Mouse (Mus musculus) T-helper 1 cell (primary cell): Measurements from ENCODE around the gene Selenop.
"Not testable (repeated sequence)": the region's sequence is repeated elsewhere in the genome, so short reads cannot be mapped to it uniquely, and the experiment has no call there.

Experiments
- in situ Hi-C: fragments of 300-600 bp; cut with MboI, MseI; formaldehyde crosslinking; loops from one replicate; pipeline ENCODE4 v1.15.1; 2025; ENCODE audit warnings: high pct_unique_total_duplicates

Gene Selenop

DNA sequence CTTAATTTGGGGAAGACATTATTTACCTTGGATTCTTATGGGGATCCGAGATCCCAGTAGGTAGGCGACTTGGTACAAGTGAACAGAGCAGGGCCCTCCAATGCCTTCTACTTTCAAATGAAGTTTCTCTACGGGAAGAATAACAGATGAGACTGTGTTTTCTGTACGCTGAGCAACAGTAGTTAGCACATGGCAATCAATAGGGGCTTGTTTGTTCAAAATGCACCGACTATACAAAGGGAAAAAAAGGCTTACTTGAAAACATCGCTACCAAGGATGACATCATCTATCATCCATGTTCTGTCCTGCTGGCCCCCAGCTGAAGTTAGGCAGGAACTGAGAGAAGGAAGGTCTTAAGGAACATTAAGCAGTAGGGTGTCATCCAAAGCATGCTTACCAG, at the start of gene Selenop:
Gene Selenop (plus strand): TSS at position 301 of the 400 bp plus-strand sequence.
- in situ Hi-C loops: no loop called here

DNA sequence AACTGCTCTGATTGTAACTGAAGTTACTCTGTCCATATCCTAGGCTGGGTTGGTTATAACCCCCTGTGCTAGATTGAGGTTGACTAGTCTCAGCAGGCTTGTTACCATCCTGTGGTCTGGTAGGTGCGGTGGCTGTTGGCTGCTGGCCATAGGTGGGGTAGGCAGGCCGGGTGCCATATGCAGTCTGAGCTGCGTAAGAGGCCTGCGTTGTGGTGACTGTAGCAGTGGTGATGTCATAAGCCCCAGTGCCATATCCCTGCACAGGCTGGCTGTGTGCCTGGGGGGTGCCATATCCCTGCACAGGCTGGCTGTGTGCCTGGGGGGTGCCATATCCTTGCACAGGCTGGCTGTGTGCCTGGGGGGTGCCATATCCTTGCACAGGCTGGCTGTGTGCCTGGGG, 49.7 kb upstream of the Selenop start:
- in situ Hi-C loops: loop anchor here (25.0 kb wide), 1 partner anchor 369 kb away; the partner anchor contains the start of gene Ghr

DNA sequence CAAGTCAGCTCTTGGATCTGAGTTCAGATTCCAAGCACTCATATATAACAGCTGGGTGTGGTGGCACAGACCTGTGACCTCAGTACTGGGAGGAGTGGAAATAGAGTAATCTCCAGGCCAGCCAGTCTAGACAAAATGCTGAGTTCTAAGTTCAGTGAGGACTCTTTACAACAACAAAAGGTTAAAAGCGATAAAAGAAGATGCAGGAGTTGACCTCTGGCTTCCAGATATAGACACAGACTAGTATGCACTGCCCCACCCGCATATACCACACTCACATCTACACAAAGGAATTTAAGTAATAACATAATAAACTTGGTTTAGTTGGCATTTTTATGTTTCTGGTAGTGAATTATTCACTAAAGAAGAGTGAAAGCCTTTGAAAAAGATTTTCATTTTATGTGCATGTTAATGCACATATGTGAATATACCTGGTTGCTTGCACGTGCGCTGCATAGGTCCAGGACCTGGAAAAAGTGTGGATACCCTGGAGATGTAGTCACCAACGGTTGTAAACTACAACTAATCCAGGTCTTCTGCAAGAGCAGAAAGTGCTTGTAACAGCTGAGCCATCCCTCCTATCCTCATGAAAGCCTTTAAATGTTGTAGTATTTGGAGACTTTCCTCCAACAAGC, 45.4 kb upstream of the Selenop start:
- in situ Hi-C loops: loop anchor here (25.0 kb wide), 1 partner anchor 364 kb away; the partner anchor contains the start of gene Ghr

DNA sequence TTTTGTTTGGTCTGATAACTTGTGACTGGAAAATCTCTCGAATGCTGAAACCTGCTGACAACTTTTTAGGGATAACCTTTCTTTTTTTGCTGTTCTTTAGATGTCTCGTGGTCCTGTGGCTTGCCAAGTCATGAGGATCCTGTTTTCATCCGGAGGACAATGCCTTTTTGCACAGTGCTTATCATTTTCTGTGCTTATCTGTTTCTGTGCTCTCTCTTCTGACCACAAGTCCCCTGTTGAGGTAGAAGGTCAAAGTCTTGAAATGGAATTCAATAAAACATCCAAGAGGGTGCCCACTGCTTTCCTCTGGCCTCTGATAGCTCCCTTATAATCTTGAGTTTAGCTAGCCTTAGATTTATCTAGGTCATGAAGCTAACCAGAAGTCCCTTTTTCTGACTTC, 41.8 kb upstream of the Selenop start:
- in situ Hi-C loops: no loop called here

- in situ Hi-C loops: no loop called here
These were observed 40.2 kb upstream of the Selenop start for GRCm38 (mm10) chr15:3228185-3228584.

DNA sequence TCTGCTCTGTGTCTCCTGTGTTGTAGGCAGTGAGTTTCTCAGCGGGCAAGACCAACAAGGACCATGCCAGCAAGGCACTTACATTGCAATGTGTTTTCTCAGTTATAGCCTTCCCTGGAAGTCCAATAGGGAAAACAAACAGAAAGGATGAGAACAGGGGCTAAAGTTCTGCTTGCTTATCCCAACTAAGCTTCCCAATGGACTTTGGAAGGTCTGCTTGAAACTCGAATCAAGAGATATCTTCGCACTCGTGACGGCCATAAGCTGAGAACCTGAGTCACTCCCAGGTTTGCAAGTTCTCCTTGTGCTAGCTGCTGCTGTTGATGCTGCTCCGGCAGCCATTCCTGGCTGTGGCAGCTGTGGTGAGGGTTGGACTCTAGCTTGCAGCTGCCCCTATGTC, 39.4 kb upstream of the Selenop start:
- in situ Hi-C loops: no loop called here

DNA sequence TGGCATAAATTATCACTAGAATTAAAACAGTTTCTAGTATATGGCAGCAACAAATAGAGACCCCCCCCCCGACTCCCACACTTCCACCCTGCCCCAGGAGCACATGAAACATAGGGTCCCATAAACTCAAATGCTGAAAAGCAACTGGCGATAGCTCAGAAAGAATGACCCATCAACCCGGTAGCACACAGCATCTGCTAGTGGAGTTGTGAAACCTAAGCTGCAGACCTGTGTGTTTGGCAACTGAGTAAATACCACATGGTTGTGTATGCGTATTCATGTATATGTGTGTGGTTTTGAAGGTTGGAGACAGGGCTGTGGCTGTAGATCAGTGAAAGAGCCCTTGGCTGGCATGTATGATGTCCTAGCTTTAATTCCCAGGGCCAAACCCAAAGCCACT, 37.3 kb upstream of the Selenop start:
- in situ Hi-C loops: no loop called here

GRCm38 (mm10) chr15:3232168-3232835, 36.0 kb upstream of the Selenop start:
- in situ Hi-C loops: no loop called here

- in situ Hi-C loops: no loop called here
These were observed 34.4 kb upstream of the Selenop start for GRCm38 (mm10) chr15:3233837-3234551.

GRCm38 (mm10) chr15:3236338-3236737, 32.0 kb upstream of the Selenop start:
- in situ Hi-C loops: no loop called here

- in situ Hi-C loops: no loop called here
These were observed 30.4 kb upstream of the Selenop start for GRCm38 (mm10) chr15:3237963-3238362.

DNA sequence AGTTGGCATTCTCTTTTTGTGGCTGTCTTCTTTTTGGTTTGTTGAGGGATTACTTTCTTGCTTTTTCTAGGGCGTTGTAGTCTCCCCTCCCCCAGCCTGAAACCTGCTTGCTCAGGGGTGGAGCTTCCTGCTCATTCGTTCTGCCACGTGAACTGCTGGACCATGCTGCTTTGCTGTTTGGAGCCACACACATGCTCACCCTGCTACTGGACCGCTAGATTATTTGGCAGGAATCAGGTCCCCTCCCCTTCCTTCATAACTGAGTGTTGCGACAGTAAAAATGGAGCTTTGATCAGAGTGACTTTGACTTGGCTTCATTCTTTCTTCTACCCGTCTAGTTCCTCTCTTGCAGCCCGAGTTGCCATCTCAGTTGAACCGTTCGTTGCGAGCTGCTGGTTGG, 23.3 kb upstream of the Selenop start:
- in situ Hi-C loops: not testable (repeated sequence)

GRCm38 (mm10) chr15:3250620-3251019, 17.7 kb upstream of the Selenop start:
- in situ Hi-C loops: loop anchor here (5.0 kb wide), 1 partner anchor 198 kb away; no protein-coding TSS in a partner anchor

DNA sequence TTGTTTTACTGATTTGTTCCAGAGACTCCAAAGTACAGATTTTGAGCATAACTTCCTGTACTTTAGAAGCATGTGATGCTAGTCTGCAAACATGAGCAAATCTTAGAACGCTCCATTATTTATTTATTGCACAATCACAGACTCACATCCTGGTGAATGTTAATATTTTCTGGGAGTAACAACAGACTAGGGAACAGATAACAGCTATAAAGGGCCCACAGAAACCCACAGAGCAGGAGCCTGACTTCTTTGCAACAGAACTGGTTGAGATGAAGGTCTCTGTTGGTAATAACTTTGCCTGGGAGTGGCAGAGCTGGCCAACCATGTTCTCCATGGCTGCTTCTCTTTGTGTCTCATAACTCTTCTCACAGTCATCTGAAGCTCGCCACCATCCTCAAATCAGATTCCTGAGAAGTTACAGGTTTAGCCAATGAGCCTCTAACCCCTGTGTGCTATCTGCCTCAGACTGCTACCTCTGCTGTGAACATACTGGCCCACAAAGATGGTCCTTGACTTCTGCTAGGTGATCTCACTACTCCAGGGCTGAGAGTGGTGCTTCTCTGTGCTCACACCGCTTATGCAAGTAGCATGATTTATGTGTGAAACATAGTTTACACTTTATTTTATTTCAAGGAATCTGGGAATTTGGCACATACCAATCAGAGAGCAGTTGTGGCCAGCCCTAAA, 17.2 kb upstream of the Selenop start:
- in situ Hi-C loops: loop anchor here (5.0 kb wide), 1 partner anchor 199 kb away; no protein-coding TSS in a partner anchor

- in situ Hi-C loops: loop anchor here (5.0 kb wide), 1 partner anchor 199 kb away; no protein-coding TSS in a partner anchor
These were observed 16.7 kb upstream of the Selenop start for GRCm38 (mm10) chr15:3251718-3252067.

- in situ Hi-C loops: no loop called here
These were observed 9.3 kb upstream of the Selenop start for GRCm38 (mm10) chr15:3259025-3259424.

- in situ Hi-C loops: no loop called here
These were observed 8.0 kb upstream of the Selenop start for GRCm38 (mm10) chr15:3260309-3260708.

- in situ Hi-C loops: no loop called here
These were observed 5.5 kb upstream of the Selenop start for GRCm38 (mm10) chr15:3262883-3263282.

- in situ Hi-C loops: no loop called here
These were observed 4.1 kb upstream of the Selenop start for GRCm38 (mm10) chr15:3264293-3264692.

GRCm38 (mm10) chr15:3264828-3265227, 3.5 kb upstream of the Selenop start:
- in situ Hi-C loops: no loop called here

DNA sequence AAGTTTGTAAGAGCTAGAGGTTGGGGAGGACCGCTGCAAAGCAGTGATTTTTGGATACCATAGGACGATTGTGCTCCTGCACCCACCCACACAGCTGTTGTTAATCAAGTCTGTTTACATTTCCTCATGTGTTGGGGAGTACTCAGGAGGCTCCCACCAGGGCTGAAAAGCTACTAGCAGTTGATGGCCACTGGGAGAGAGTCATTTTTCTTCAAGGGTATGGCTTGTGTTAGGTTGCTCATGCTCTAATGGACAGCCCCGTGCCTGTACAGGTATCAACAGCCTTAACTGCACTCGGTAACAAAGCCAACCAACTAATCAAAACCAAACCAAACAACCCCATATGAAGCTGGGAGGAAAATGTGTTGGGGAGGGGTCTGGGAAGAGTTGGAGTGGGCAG, 1.1 kb downstream of the Selenop start:
- in situ Hi-C loops: no loop called here
